Mouse (Mus musculus) cerebellum, postnatal 14 days (tissue): ENCODE data around the gene Ap5s1.

ENCODE experiments used
- DNase-seq, 2 experiments: peaks; one replicate each; pipeline ENCODE4 v3.0.0; 2021; ENCODE audit warnings: mixed read lengths in 2 of 2

The Ap5s1 gene

DNA sequence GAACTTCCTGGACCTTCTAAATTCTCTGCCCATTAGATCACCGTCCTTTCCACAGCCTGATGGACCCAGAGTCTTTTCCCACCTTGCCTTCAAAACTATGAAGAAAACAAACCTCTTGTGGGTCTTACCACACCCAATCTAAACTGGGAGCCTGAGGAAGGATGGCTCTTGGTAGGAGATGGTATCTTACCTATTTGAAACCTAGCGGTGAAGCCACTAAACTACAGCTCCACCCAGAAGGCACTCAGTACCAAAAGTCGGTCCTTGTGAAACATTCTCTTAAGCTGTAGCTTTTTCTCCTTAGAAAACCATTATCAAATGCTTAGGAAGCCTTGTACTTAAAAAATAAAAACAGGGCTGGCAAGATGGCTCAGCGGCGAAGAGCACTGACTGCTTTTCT is 18.6 kb upstream of the Ap5s1 start:
- no peak for DNase-seq

DNA sequence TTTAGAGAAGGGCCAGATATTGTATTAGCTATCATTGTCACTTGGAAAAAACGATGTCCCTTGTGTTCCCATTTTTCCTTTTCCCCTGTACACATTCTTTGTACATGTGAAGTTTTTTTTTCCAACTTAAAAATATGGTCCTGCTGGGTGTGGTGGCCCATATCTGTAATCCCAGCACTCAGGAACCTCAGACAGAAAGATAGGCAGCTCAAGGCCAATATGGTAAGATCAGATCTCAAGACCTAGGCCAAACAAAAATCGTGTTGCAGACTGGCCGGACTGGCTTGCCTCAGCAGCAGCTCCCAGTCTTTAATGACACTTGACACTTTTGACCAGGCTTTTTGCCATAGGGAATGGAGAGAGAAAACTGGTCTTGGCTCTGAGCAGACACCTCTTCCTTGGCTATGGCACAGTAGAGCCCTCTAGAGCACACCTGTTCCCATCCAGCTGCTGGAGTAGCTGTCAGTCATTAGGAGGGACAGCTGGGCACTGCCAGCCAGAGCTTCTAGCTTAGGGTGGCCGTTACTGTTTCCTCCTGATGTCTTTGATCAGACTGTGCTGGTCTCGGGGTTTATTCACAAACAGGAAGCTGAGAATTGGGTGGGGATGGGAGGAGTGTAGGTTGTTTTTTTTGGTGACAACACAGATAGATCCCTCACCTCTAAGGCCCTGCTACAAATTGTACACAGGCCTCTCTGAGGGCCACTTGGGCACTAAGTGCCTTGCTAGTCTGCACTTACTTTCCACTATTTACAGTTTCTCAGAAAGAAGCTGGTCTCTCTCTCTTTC is 17.2 kb upstream of the Ap5s1 start:
- DNase-seq: no peak

DNA sequence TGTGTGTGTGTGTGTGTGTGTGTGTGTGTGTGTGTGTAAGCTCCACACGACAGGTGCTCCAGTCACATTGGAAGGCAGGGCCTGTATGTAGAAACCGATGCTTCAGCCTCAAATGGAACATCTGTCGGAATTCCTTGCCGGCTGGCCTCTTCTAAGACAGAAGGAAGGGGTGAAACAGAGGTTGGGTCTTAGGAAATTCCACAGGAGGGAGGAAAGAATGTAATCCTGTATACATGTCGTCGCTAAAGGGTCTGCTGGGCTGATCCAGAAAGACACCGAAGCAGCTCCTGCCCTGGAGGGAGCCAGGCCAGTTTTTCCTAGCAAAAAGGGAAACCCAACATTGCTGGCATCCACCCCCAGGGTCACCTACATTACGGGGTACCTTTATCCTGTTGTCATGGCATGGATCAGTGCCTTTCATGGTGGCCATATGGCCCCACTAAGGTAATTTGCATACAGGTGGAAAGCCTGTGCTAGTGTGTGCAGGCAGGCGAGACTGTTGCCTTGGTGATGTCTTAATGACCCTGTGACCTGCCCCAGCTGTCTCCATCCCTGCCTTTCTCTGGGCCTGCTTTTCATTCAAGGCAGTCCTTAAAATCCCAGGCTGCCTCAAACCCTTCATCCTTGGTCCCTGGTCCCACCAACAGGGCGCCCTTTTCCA is 16.4 kb upstream of the Ap5s1 start:
- DNase-seq: peak; percentile 25 to 29

- DNase-seq: no peak
Observed at GRCm38 (mm10) chr2:131191005-131191390, 15.9 kb upstream of the Ap5s1 start.

GRCm38 (mm10) chr2:131196606-131197316 is 10.1 kb upstream of the Ap5s1 start:
- no peak for DNase-seq

- no peak for DNase-seq
Observed at GRCm38 (mm10) chr2:131200710-131201109, 6.2 kb upstream of the Ap5s1 start.

DNA sequence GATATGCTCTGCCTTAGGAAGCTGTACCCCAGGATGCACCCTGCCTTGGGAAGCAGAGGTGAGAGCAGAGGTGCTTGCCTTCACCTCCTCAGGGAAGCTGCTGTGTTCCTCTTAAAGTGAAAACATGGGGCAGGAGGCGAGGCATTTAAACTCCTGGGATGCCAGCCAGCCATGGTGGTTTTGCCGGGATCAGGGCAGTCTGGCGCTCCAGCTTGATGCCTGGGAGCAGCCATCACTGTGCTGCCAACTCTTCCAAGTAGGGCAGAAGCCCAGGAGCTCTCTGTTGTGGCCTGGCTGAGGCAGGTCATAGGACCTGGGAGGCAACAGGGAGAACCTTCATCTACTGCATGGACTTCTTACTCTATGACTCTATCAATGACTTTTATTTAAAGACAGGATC is 5.6 kb upstream of the Ap5s1 start:
- peak in 1 of 2 experiments; percentile 47 for DNase-seq

- DNase-seq: no peak
Observed at GRCm38 (mm10) chr2:131203816-131204409, 3.0 kb upstream of the Ap5s1 start.

GRCm38 (mm10) chr2:131204410-131204981 is 2.4 kb upstream of the Ap5s1 start:
- DNase-seq: peak; percentile 48 to 83

DNA sequence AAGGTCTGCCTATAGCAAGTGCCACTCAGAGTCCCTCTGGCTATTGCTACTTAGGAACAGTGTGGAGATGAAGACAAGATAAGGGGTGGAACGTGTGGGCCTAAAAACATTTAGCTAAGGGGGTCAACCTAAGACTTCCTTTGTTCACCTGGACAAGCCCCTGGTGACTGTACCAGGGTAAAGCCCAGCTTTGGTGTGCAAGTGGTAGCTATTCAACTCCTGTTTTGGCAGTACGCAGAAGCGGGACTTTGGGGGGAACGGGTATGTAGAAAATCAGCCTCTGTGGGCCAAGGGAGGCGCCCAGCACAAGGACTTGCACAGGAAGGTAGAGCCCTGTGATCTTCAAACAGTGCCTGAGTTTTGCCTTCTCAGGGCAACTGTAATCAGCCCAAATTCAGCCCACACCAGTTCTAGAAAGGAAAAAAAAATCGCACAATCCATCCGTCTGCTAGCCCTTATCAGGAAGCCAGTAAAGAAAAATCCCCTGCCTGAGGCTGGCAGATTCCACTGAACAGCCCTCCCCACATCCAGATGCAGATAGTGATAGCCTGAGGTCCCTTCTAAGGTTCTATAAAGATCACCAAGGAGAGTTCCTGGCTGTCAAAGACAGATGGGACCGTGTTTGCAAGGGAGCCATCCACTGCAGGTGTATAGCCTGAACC is 1.2 kb upstream of the Ap5s1 start:
- DNase-seq: no peak

DNA sequence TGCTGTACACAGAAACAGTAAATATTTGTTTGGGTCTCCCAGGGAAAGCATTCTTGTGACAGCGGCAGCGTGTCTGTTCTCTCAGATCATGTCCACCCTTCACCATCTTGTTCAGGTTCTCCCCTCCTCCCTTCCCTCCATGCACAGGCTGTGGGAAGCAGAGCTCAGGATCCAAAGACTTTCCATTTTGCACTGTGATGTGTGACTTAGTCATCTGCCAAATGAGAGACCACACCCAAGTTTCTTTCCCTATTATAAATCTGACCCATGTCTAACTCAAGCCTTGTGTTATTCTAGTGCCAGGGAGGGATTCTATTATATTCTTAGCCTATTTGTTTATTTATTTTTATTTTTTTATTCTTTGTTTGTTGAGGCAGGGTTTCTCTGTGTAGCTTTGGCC is 1.5 kb downstream of the Ap5s1 start:
- no peak for DNase-seq

DNA sequence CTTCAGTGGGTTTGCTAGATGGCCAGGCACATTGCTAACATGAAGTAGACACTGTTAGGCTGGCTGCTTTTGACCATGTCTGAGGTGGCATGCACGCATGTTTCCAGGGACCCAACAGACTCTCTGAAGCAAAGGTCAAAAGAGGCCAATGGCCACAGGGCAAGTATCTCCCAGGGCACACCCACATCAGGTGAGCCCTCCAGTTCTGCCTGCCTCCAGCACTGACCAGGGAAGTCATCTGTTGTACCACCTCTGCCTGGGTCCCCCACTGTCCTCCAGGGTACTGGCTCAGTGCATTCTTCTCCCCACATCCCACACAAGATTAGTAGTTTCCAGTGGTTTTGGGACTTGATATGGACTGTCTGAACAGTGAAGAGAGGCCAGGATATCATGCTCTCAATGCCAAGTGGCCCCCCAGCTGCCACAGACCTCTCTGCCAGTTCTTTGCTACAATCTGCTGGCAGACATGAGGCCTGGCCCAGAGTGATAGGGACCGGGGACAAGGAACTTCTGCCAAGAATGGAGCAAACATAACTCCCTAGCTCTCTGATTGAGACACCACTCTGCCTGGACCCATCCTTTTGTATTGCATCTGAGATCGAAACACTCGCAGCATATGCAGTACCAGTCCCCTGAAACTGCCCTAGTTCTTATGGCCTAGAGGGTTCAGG is 2.4 kb downstream of the Ap5s1 start:
- DNase-seq: peak in 1 of 2 experiments; percentile 34

DNA sequence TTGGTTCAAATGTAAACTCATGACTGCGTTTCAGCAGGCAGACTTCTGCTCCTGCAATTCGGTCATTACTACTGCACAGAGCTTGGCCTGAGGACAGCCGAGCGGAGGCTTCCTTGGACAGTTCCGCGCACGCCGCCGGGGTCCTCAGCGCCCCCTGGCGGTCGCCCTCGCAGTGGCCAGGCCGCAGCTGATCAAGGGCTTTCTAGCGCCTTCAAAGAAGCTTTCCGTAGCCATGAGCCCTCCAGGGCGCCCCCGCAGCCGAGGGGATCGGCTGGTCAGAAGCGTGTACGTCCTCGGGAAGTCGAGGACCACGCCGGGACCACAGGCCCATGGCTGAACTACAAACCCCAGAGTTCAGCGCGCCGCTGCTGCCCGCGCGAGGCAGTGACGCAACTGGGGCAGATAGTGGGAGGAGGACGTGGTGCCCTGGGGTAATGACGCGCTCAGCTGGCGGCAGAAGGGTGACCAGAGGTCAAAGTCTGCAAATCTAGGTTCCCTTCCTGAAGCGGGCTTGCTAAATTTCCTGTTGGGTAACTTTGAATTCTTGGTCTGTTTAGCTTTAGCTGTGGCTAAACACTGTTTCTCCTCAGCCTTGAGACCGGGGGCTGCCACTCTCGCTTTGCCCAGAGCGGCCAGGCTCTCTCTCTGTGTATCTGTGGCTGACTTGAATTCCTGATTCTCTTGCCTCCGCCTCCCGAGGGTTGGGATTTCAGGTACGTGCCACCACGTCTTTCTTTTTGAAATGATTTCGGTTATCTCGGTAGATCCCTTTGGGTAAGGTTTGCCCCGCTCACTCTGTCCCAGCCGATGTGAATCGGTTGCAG is 3.3 kb downstream of the Ap5s1 start:
- DNase-seq: peak; percentile 95 to 98

DNA sequence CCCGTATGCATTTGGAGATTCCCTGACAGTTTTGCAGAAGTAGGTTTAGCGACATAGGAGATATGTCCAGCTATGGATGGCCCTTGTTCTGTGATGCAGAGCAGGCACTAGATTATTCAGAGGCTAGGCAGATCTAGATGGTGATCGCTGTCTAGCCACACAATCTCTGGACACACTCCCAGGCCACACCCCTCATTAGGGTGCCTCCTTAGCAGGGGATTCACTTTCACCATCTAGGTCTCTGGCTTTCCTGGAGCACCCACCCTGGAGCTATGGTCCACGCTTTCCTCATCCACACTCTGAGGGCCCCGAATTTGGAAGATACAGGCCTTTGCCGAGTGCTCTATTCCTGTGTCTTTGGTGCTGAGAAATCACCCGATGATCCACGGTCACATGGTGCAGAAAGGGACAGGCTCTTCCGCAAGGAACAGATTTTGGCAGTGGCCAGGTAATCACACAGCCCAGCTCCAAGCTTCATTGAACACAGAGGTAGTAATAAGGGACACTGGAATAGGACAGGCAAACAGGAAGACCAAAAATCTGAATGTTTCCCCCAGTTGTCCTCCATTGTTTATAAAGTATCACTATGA is 4.2 kb downstream of the Ap5s1 start:
- DNase-seq: peak; percentile 49 to 53

DNA sequence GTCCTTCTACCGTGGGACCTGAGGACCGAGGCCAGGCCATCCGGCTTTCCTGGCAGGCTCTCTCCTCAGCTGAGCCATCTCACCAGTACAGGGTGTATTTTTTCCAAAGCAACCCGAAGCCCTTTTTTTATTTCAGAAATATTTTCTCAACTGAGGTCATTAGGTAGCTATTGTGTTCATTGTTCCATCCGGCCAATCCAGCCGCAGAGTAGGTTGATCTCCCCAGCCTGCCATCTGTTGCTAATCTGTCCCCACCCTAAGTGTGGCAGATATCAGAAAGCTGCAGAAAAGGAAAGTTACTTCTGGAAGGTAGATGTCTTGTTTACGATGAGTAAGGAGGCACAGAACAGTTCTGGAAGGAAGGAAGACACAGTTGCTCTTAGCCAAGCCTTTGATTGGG is 6.9 kb downstream of the Ap5s1 start:
- no peak for DNase-seq

- no peak for DNase-seq
Observed at GRCm38 (mm10) chr2:131215941-131216858, 9.3 kb downstream of the Ap5s1 start.

DNA sequence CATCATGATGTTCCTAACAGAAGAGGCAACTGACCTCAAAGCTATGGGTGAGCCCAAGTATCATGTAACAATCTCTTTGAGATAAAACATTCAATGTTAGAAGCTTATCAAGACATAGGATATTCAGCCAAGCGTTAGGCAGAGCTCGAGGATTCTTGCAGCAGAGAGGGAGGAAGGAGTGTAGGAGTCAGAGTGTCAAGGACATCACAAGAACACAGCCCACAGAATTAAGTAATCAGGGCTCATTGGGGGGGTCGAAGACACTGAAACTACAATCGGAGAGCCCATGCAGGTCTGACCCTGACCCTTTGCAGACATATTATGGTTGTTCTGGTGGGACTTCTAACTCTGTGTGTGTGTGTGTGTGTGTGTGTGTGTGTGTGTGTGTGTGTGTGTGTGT is 13.2 kb downstream of the Ap5s1 start:
- no peak for DNase-seq

DNA sequence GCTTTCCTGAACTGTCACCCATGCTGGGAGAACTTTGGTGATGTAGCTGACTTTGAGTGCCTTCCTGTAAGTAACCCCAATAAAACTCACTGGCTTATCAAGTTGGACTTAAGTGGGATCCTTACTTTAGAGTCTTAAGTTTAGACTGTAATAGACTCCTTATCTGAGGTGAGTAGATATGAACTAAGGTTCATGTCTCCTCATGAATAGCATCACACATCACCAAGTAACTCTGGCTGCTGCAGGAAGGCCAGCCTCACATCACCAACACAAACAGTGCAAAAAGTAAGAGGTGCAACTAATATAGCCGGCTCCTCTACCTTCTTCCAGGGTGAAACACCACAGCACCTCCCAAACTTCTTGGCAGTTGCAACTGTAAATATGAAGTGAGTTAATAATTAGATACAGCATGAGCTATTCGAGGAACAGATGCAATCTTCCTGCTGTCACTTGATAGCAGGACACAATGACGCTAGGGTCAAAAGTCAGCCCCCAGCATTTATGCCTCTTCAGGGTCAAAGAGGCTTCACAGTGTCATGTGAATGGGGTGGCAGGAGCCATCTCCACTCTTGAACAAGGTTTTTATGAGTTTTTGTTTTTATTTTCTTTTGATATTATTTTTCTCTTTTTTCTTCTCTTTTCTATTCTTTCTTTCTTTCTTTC is 15.1 kb downstream of the Ap5s1 start:
- DNase-seq: no peak

DNA sequence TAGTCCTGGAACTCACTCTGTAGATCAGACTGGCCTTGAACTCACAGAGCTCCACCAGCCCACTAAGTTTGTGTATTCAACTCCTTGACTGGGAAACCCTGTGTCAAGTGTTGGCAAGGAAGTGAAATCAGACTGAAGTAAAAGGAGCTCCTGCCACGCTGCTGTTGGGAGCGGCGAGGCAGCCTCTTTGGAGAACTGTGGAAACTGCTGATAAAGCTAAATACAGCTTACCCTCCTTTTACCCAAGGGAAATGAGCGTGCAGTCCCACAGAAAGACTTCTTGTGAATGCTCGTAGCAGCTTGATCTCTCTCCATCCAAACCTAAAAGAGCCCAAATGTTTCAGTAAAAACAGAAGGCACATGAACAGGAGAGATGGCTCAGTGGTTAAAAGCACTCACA is 15.7 kb downstream of the Ap5s1 start:
- DNase-seq: no peak
